Mouse (Mus musculus): ENCODE data around the gene B3galt2. TPM values are rescaled to one million over a fixed set of nuclear protein-coding genes. Genes with fewer than 3 reads are reported as not detected.

Gene B3galt2
- not detected in 2 replicates for polyA plus RNA-seq (2012; ENCODE audit: insufficient read depth, insufficient read length, low replicate concordance, missing spikeins)

DNA sequence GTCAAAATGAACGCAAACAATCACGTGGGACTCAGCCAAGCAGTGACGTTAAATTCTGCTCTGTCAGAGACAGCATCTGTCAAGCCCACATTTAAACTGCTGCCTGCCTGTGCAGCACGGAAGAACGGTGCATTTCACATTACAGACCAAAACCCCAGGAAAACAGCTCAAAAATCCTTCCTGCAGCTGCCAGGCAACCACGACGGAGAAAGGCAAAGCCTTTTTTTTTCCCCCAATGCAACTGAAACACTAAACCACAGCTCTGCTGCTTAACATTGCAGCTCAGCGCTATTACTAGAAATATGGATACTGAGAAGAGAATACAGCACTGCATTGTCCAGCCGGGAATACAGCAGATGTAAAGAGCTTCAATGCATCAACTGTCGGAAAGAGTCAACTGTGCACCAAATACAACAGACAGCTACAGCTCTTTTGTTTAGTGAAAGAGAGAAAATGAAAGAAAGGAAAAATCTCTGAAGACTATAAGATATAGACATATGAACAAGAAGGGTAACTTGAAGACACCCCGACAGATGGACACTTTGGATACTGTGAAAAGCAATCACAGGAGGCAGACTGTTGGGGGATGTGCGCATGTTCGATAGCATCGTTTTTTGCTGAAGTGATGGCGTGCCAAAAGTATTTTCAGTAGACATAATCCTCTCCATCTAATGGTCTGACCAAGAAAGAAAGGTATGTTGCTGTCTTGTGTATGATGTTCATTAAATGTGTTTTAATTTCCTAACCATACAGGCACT, at the start of gene B3galt2:
Gene B3galt2, plus strand, starts transcription at position 15 of the 758 bp plus-strand sequence.
- H3K4me3 ChIP-seq (ENCODE audit: insufficient read depth, low read depth, low read length): peak within 1 kb of the TSS; percentile 55
- 13% methylated on average over 15 of the region's 15 CpGs for WGBS
- no peak for TF ChIP-seq POLR2A (IDR thresholded peaks at IDR 0.05; ENCODE audit: insufficient read depth, low read depth, low read length)
- no peak for TF ChIP-seq CTCF (IDR thresholded peaks at IDR 0.05; ENCODE audit: insufficient read depth, low read depth, low read length)
- no peaks in the 10 kb centered on the region for H3K4me1 ChIP-seq (ENCODE audit: control insufficient read depth, insufficient read depth, low read length)
- peak within 1 kb of the TSS; percentile 82 for H3K27ac ChIP-seq (ENCODE audit: insufficient read depth, low read depth, low read length)

DNA sequence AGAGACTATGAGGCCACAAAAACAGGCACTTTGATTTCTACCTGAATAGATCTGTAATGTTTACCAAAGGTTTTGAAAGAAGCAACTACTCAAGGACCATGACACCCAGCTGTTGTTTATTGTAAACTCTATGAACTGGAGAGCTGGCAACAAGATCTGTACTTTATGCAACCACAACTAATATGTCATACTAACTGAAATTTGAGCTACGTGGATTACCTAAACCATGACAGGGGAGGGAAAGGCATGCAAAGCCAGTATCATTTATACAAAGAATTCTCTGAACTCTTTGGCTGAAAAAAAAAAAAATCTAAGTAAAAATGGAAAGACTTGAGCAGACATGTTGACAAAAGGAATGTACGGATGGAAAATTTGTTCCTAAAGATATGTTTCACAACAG, 43.6 kb upstream of the B3galt2 start:
- TF ChIP-seq POLR2A (IDR thresholded peaks at IDR 0.05; ENCODE audit: insufficient read depth, low read depth, low read length) (no peak), CTCF (IDR thresholded peaks at IDR 0.05; ENCODE audit: insufficient read depth, low read depth, low read length) (no peak)
- Histone ChIP-seq H3K27ac (ENCODE audit: insufficient read depth, low read depth, low read length) (no peak overlapping the region), H3K4me1 (ENCODE audit: control insufficient read depth, insufficient read depth, low read length) (no peaks in the 10 kb centered on the region), H3K4me3 (ENCODE audit: insufficient read depth, low read depth, low read length) (no peak overlapping the region)
- WGBS: 86% methylated on average over 2 of the region's 2 CpGs

DNA sequence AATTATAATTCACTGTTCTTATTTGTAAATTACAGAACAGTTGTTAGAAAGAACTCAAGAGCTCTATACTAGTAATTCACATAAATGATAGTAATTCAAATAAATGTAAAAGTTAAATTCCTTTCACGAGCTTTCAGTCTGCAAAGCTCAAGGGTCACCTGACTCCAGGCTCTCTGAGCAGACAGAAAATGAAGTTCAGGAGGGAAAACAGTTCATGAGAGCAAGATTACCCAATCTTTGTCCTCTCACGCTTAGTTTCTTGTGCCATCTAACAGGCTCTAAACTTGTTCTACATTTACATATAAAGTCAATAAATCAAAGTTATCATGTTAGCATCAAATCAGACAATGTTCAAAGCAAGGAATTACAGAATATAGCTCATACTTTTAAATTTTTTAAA, 31.6 kb upstream of the B3galt2 start:
- Histone ChIP-seq H3K4me1 (ENCODE audit: control insufficient read depth, insufficient read depth, low read length) (no peaks in the 10 kb centered on the region), H3K4me3 (ENCODE audit: insufficient read depth, low read depth, low read length) (no peak overlapping the region), H3K27ac (ENCODE audit: insufficient read depth, low read depth, low read length) (no peak overlapping the region)
- TF ChIP-seq POLR2A (IDR thresholded peaks at IDR 0.05; ENCODE audit: insufficient read depth, low read depth, low read length) (no peak), CTCF (IDR thresholded peaks at IDR 0.05; ENCODE audit: insufficient read depth, low read depth, low read length) (no peak)
- 81% methylated on average over 2 of the region's 2 CpGs for WGBS

DNA sequence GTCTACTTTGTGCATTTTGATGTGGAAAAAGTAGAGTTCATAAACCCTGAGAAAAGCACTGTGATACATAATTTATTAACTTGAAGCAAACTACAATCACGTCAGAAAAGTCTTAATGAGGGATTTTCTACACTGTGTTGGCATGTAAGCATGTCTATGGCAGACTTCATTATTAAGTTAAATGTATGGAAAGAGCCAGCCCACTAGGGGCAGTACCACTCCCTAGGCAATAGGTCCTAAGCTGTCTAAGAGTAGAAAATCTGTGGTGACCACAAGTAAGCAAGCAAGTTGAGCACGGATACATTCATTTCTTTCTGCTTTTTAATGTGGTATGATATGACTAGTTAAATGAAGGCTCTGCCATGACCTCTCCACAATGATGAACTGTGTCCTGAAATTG, 27.6 kb upstream of the B3galt2 start:
- no peak overlapping the region for H3K27ac ChIP-seq (ENCODE audit: insufficient read depth, low read depth, low read length)
- no peak overlapping the region for H3K4me3 ChIP-seq (ENCODE audit: insufficient read depth, low read depth, low read length)
- no peaks in the 10 kb centered on the region for H3K4me1 ChIP-seq (ENCODE audit: control insufficient read depth, insufficient read depth, low read length)
- TF ChIP-seq POLR2A (IDR thresholded peaks at IDR 0.05; ENCODE audit: insufficient read depth, low read depth, low read length) (no peak), CTCF (IDR thresholded peaks at IDR 0.05; ENCODE audit: insufficient read depth, low read depth, low read length) (no peak)
- 98% methylated on average over 2 of the region's 2 CpGs for WGBS

DNA sequence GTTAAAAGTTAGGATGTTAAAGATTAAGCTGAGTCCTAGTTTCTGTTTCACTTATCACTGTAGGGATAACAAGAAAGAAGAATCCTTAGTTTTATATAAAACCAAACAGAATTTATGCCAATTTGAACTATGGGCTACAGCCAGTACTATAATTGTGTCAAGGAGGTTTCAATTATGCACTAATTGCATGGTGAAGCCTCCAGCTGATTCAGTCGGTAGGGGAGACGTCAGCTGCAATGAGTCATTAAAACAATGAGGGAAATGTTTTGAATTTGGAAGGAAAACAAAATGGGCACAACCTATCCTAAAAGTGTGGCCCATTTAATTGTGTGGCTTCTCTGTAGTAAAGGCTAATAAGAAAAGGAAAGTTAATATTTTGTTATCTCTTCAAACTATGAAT, 20.7 kb upstream of the B3galt2 start:
- no peak for TF ChIP-seq CTCF (IDR thresholded peaks at IDR 0.05; ENCODE audit: insufficient read depth, low read depth, low read length)
- no peak for TF ChIP-seq POLR2A (IDR thresholded peaks at IDR 0.05; ENCODE audit: insufficient read depth, low read depth, low read length)
- H3K4me1 ChIP-seq (ENCODE audit: control insufficient read depth, insufficient read depth, low read length): no peaks in the 10 kb centered on the region
- H3K4me3 ChIP-seq (ENCODE audit: insufficient read depth, low read depth, low read length): no peak overlapping the region
- WGBS: 2% methylated on average over 2 of the region's 2 CpGs
- H3K27ac ChIP-seq (ENCODE audit: insufficient read depth, low read depth, low read length): no peak overlapping the region

DNA sequence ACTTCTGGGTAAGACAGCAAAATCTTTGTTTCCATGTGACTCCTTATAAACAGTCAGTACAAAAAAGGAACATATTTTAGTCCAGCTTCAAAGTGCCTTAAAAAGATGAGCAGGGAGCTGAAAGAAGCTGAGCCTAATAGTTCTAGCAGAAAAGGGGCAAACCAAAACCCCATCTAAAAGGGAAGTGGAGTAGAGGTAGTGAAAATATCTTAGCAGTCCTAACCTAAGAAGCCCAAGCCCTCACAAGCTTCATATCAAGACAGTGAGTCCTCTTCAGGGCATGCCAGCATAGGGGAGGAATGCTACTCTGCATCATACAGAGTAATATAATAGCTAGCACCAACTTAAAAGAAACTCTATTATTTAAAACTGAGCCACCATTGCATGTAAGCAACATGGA, 18.5 kb upstream of the B3galt2 start:
- Histone ChIP-seq H3K4me3 (ENCODE audit: insufficient read depth, low read depth, low read length) (no peak overlapping the region), H3K4me1 (ENCODE audit: control insufficient read depth, insufficient read depth, low read length) (no peaks in the 10 kb centered on the region), H3K27ac (ENCODE audit: insufficient read depth, low read depth, low read length) (no peak overlapping the region)
- no peak for TF ChIP-seq POLR2A (IDR thresholded peaks at IDR 0.05; ENCODE audit: insufficient read depth, low read depth, low read length)
- no peak for TF ChIP-seq CTCF (IDR thresholded peaks at IDR 0.05; ENCODE audit: insufficient read depth, low read depth, low read length)

DNA sequence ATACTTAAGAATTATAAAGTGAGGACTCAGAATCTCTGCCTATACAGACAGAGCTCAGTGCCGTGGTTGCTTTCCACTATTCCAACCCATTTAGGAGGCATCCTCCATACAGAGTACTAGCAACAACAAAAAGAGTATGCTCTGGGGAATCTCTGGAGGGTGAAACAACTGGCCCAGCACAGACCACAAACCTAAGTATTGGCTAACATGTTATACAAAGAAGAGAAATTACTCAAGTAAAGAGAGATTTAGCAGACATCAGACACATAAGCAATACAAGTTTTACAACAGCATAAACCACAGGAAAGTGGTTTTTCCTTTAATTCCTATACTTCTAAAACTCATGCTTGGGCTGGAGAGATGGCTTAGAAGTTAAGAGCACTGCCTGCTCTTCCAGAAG, 17.8 kb upstream of the B3galt2 start:
- Histone ChIP-seq H3K4me1 (ENCODE audit: control insufficient read depth, insufficient read depth, low read length) (no peaks in the 10 kb centered on the region), H3K27ac (ENCODE audit: insufficient read depth, low read depth, low read length) (no peak overlapping the region), H3K4me3 (ENCODE audit: insufficient read depth, low read depth, low read length) (no peak overlapping the region)
- TF ChIP-seq POLR2A (IDR thresholded peaks at IDR 0.05; ENCODE audit: insufficient read depth, low read depth, low read length) (no peak), CTCF (IDR thresholded peaks at IDR 0.05; ENCODE audit: insufficient read depth, low read depth, low read length) (no peak)
- WGBS: 93% methylated on average over 1 of the region's 1 CpGs

DNA sequence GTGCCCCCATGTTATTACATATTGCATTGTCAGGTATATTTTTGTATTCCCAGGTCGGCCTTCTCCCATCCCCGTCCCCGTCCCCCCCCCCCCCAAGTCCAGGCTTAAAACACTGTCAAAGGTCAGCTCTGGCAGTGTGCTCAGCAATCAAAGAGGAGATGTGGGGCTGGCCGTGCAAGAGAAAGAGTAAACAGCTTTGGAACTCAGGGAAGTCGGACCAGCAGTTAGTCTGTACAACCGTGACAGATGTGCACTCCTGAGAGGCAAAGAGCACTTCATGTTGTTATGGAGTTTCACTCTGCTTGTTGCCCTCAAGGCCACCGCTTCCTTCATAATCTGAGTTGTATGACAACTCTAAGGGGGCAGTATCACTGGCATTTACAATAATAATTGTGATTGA, 9.1 kb upstream of the B3galt2 start:
- TF ChIP-seq CTCF (IDR thresholded peaks at IDR 0.05; ENCODE audit: insufficient read depth, low read depth, low read length) (no peak), POLR2A (IDR thresholded peaks at IDR 0.05; ENCODE audit: insufficient read depth, low read depth, low read length) (no peak)
- no peak overlapping the region for H3K27ac ChIP-seq (ENCODE audit: insufficient read depth, low read depth, low read length)
- H3K4me3 ChIP-seq (ENCODE audit: insufficient read depth, low read depth, low read length): no peak overlapping the region
- no peaks in the 10 kb centered on the region for H3K4me1 ChIP-seq (ENCODE audit: control insufficient read depth, insufficient read depth, low read length)
- 84% methylated on average over 7 of the region's 7 CpGs for WGBS

DNA sequence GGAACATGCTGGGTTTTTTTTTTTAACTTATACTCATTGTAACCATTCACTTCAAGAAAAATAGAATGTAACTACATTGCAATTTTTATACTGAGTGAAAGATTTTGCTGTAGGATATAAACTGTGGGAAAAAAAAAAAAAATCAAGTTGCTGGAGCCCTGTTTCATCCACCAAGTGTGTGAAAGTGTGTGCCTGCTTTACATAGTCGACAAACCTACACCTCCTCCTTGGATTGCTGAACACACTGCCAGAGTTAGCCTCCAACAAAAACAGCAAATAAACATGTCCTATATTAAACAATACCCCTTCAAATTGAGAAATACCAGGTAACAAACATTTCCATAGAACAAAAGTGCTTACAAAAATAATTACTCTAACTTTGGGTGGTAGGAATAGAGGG, 8.1 kb upstream of the B3galt2 start:
- H3K27ac ChIP-seq (ENCODE audit: insufficient read depth, low read depth, low read length): no peak overlapping the region
- TF ChIP-seq CTCF (IDR thresholded peaks at IDR 0.05; ENCODE audit: insufficient read depth, low read depth, low read length) (no peak), POLR2A (IDR thresholded peaks at IDR 0.05; ENCODE audit: insufficient read depth, low read depth, low read length) (no peak)
- 65% methylated on average over 1 of the region's 1 CpGs for WGBS
- H3K4me3 ChIP-seq (ENCODE audit: insufficient read depth, low read depth, low read length): no peak overlapping the region
- no peaks in the 10 kb centered on the region for H3K4me1 ChIP-seq (ENCODE audit: control insufficient read depth, insufficient read depth, low read length)
